13 mouse cellular contexts compared by ENCODE assay signal in genomic region chr15:94649071-94649765, GRCm38 (mm10). TPM values are rescaled to one million over a fixed set of nuclear protein-coding genes. Genes with fewer than 3 reads are reported as not detected.
DNase-seq lines count a peak whose midpoint lies in the region; ATAC-seq and TF ChIP-seq lines count a peak whose summit lies in the region.
"Had no signal": no experiment of that assay in that cellular context is flagged by ENCODE, and none has a peak within 500 bp of the region (broad histone marks: within the 10 kb centered on the region; RNA-seq: fewer than 3 reads in every experiment).

No protein-coding gene starts in this region.

- no peak overlapping the region for H3K4me3 ChIP-seq in neural tube, embryonic 11.5 days (ENCODE audit: low read depth, low read length)
- no peak overlapping the region for H3K4me3 ChIP-seq in cerebellum, adult 2 months (replicated peaks; ENCODE audit: insufficient read depth, low read depth, low read length)
- H3K4me3 ChIP-seq in testis, adult 2 months (ENCODE audit: control insufficient read depth, low read depth, low read length): no peak overlapping the region
- no peak overlapping the region for H3K4me3 ChIP-seq in left cerebral cortex, adult 2 months

- intact Hi-C loops in left cerebral cortex, adult 2 months (cut with DNase I): no loop called here

- no peak overlapping the region for H3K9ac ChIP-seq in neural tube, embryonic 11.5 days (ENCODE audit: low read length)
- H3K9ac ChIP-seq: lung, embryonic 14.5 days had no signal

- no peak overlapping the region for H3K27ac ChIP-seq in neural tube, embryonic 11.5 days (ENCODE audit: low read depth, low read length)
- no peak overlapping the region for H3K27ac ChIP-seq in cerebellum, adult 2 months (ENCODE audit: insufficient read depth, low read length)
- H3K27ac ChIP-seq in testis, adult 2 months (ENCODE audit: control insufficient read depth, insufficient read depth, low read depth, low read length): peak overlapping the region; percentile 51
- no peak overlapping the region for H3K27ac ChIP-seq in left cerebral cortex, adult 2 months

- no peak for TF ChIP-seq POLR2A in cerebellum, adult 2 months (IDR thresholded peaks at IDR 0.05; ENCODE audit: borderline replicate concordance, insufficient read depth, low read length)
- TF ChIP-seq POLR2A in testis, adult 2 months (IDR thresholded peaks at IDR 0.05; ENCODE audit: control insufficient read depth, low read depth, low read length): no peak

- TF ChIP-seq CTCF in cerebellum, adult 2 months (IDR thresholded peaks at IDR 0.05; ENCODE audit: borderline replicate concordance, insufficient read depth, low read depth, low read length): no peak
- TF ChIP-seq CTCF in testis, adult 2 months (IDR thresholded peaks at IDR 0.05; ENCODE audit: control insufficient read depth, insufficient read depth, insufficient replicate concordance, low read depth, low read length): no peak
- TF ChIP-seq CTCF in left cerebral cortex, adult 2 months (IDR thresholded peaks at IDR 0.05): no peak

- WGBS in neural tube, embryonic 11.5 days: 61% methylated on average over 17 of the region's 17 CpGs
- 34% methylated on average over 17 of the region's 17 CpGs for WGBS in cerebellum, adult 2 months

- no peaks in the 10 kb centered on the region for H3K27me3 ChIP-seq in neural tube, embryonic 11.5 days (ENCODE audit: control insufficient read depth, insufficient read depth, low read length)
- H3K27me3 ChIP-seq in cerebellum, adult 2 months (ENCODE audit: control insufficient read depth, insufficient read depth, low read length): no peaks in the 10 kb centered on the region
- no peaks in the 10 kb centered on the region for H3K27me3 ChIP-seq in testis, adult 2 months (ENCODE audit: control insufficient read depth, insufficient read depth, low read length)
- H3K27me3 ChIP-seq: Patski had no signal

- no peaks in the 10 kb centered on the region for H3K36me3 ChIP-seq in neural tube, embryonic 11.5 days (ENCODE audit: control insufficient read depth, insufficient read depth, low read length)
- H3K36me3 ChIP-seq in testis, adult 2 months (ENCODE audit: control insufficient read depth, insufficient read depth, low read length): no peaks in the 10 kb centered on the region

- no peak for ATAC-seq in neural tube, embryonic 11.5 days (ENCODE audit: insufficient read depth, low FRiP score, low TSS enrichment)

- H3K9me3 ChIP-seq in neural tube, embryonic 11.5 days (ENCODE audit: control insufficient read depth, low read length): no peaks in the 10 kb centered on the region

- H3K4me1 ChIP-seq in neural tube, embryonic 11.5 days (ENCODE audit: control insufficient read depth, insufficient read depth, low read length): no peaks in the 10 kb centered on the region
- peaks cover 12% of the 10 kb centered on the region for H3K4me1 ChIP-seq in cerebellum, adult 2 months (ENCODE audit: control insufficient read depth, insufficient read depth, low read length)
- H3K4me1 ChIP-seq in testis, adult 2 months (ENCODE audit: control insufficient read depth, insufficient read depth, low read length): no peaks in the 10 kb centered on the region

- H3K4me2 ChIP-seq in neural tube, embryonic 11.5 days (ENCODE audit: low read depth): no peak overlapping the region
- H3K4me2 ChIP-seq: lung, embryonic 14.5 days had no signal

- peak; percentile 17 for DNase-seq in neural tube, embryonic 11.5 days (ENCODE audit: low spot score)
- no peak for DNase-seq in neural tube, embryonic 10.5 days (ENCODE audit: extremely low spot score, low spot score)
- peak; percentile 68 to 77 for DNase-seq in cerebellum, adult 2 months
- peak; percentile 36 for DNase-seq in heart, postnatal 4 days
- no peak for DNase-seq in spleen, postnatal 36 days (ENCODE audit: low spot score in 2 of 2)
- no peak for DNase-seq in left cerebral cortex, adult 2 months (ENCODE audit: extremely low spot score in 1 of 2, low spot score in 2 of 2)
- DNase-seq in right cerebral cortex, postnatal 4 days: no peak
- DNase-seq: layer of hippocampus, adult 9-11 months; lung, embryonic 14.5 days; thymus, postnatal 36 days had no signal

RNA-seq across cellular contexts. Expression of gene Tmem117, which starts 20.2 kb away (rescaled TPM):
- 3.1 and 3.8 TPM in 2 replicates for polyA plus RNA-seq in neural tube, embryonic 11.5 days (2014; fragmentation: Nextera tagmentation; extraction: Ambion mirVana)
- 9.1 and 9.3 TPM in 2 replicates for polyA plus RNA-seq in cerebellum, adult 2 months (2012; rRNA removed)
- 1 to 10 TPM; 8.1 to 9.2 TPM for total RNA-seq in heart, postnatal 4 days (2021)
- 0.47 and 0.65 TPM in 2 replicates for polyA plus RNA-seq in testis, adult 2 months (2012; rRNA removed)
- 1 to 10 TPM; 6.1 to 6.5 TPM for total RNA-seq in left cerebral cortex, adult 2 months (2021)
- total RNA-seq: common myeloid progenitor, adult 5-6 weeks had no signal

RNA-seq across cellular contexts. Expression of gene Twf1, which starts 59.5 kb away (rescaled TPM):
- 106 and 107 TPM in 2 replicates for polyA plus RNA-seq in neural tube, embryonic 11.5 days (2014; fragmentation: Nextera tagmentation; extraction: Ambion mirVana)
- 44.2 and 49.6 TPM in 2 replicates for polyA plus RNA-seq in cerebellum, adult 2 months (2012; rRNA removed)
- total RNA-seq in heart, postnatal 4 days (2021): 10 to 100 TPM; 31.1 to 39.1 TPM
- polyA plus RNA-seq in testis, adult 2 months (2012; rRNA removed): 10.1 and 11.5 TPM in 2 replicates
- 10 to 100 TPM; 39.2 to 46.4 TPM for total RNA-seq in left cerebral cortex, adult 2 months (2021)

Comparison
In these comparisons a context has a peak if more than half of its experiments do, and no peak if none do; other contexts are left out.
1. DNase-seq: peak in neural tube, embryonic 11.5 days (single experiment), cerebellum, adult 2 months (2 of 2) and heart, postnatal 4 days (single experiment); none in neural tube, embryonic 10.5 days (single experiment), spleen, postnatal 36 days (0 of 2), left cerebral cortex, adult 2 months (0 of 2) and right cerebral cortex, postnatal 4 days (single experiment).